ENCODE assay signal across 22 mouse cellular contexts in genomic region chr9:8453591-8453990, GRCm38 (mm10).
DNase-seq lines count a peak whose midpoint lies in the region; ATAC-seq and TF ChIP-seq lines count a peak whose summit lies in the region.
"Had no signal": no experiment of that assay in that cellular context is flagged by ENCODE, and none has a peak within 500 bp of the region (broad histone marks: within the 10 kb centered on the region; RNA-seq: fewer than 3 reads in every experiment).

No protein-coding gene starts in this region.

- H3K9me3 ChIP-seq in hindbrain, embryonic 11.5 days (ENCODE audit: control insufficient read depth, low read length): no peaks in the 10 kb centered on the region
- no peaks in the 10 kb centered on the region for H3K9me3 ChIP-seq in hindbrain, embryonic 10.5 days
- H3K9me3 ChIP-seq: embryonic facial prominence, embryonic 12.5 days; embryonic facial prominence, embryonic 15.5 days had no signal

- no peak for TF ChIP-seq CTCF in layer of hippocampus, adult 2 months (conservative IDR thresholded peaks at IDR 0.05)
- no peak for TF ChIP-seq CTCF in testis, adult 2 months (IDR thresholded peaks at IDR 0.05; ENCODE audit: control insufficient read depth, insufficient read depth, insufficient replicate concordance, low read depth, low read length)

- H3K27ac ChIP-seq in hindbrain, embryonic 11.5 days (ENCODE audit: low read depth, low read length): no peak overlapping the region
- H3K27ac ChIP-seq in hindbrain, embryonic 10.5 days: no peak overlapping the region
- peak overlapping the region; percentile 25; the same call in 1 of the 2 replicates for H3K27ac ChIP-seq in layer of hippocampus, adult 2 months
- H3K27ac ChIP-seq in testis, adult 2 months (ENCODE audit: control insufficient read depth, insufficient read depth, low read depth, low read length): no peak overlapping the region
- H3K27ac ChIP-seq: embryonic facial prominence, embryonic 12.5 days; embryonic facial prominence, embryonic 15.5 days; gastrocnemius, adult 2 months; hindbrain, embryonic 14.5 days; hindbrain, postnatal 0 days had no signal

- H3K9ac ChIP-seq in hindbrain, embryonic 11.5 days (ENCODE audit: low read depth, low read length): no peak overlapping the region
- H3K9ac ChIP-seq: embryonic facial prominence, embryonic 12.5 days; embryonic facial prominence, embryonic 15.5 days; forebrain, postnatal 0 days; hindbrain, embryonic 14.5 days had no signal

- TF ChIP-seq POLR2A in testis, adult 2 months (IDR thresholded peaks at IDR 0.05; ENCODE audit: control insufficient read depth, low read depth, low read length): no peak

- H3K4me1 ChIP-seq in hindbrain, embryonic 11.5 days (replicated peaks; ENCODE audit: control insufficient read depth, insufficient read depth, low read length): no peaks in the 10 kb centered on the region
- no peaks in the 10 kb centered on the region for H3K4me1 ChIP-seq in hindbrain, embryonic 10.5 days (replicated peaks)
- no peaks in the 10 kb centered on the region for H3K4me1 ChIP-seq in testis, adult 2 months (ENCODE audit: control insufficient read depth, insufficient read depth, low read length)
- H3K4me1 ChIP-seq: embryonic facial prominence, embryonic 12.5 days; embryonic facial prominence, embryonic 15.5 days had no signal

- peak; percentile 36; the same call in 1 of the 2 replicates for ATAC-seq in hindbrain, embryonic 11.5 days (ENCODE audit: low FRiP score)
- ATAC-seq: CD4-positive, CD25-positive, alpha-beta regulatory T cell, adult 4 months; forebrain, embryonic 14.5 days; forebrain, postnatal 0 days; hindbrain, postnatal 0 days had no signal

- no peak overlapping the region for H3K4me2 ChIP-seq in hindbrain, embryonic 11.5 days (replicated peaks; ENCODE audit: low read depth, low read length)
- H3K4me2 ChIP-seq: embryonic facial prominence, embryonic 12.5 days; embryonic facial prominence, embryonic 15.5 days; heart, embryonic 11.5 days; hindbrain, embryonic 14.5 days had no signal

- no peaks in the 10 kb centered on the region for H3K27me3 ChIP-seq in hindbrain, embryonic 11.5 days (ENCODE audit: control insufficient read depth, insufficient read depth, low read length)
- no peaks in the 10 kb centered on the region for H3K27me3 ChIP-seq in hindbrain, embryonic 10.5 days (ENCODE audit: insufficient read depth, poor library complexity, severe bottlenecking)
- H3K27me3 ChIP-seq in testis, adult 2 months (ENCODE audit: control insufficient read depth, insufficient read depth, low read length): no peaks in the 10 kb centered on the region
- H3K27me3 ChIP-seq: embryonic facial prominence, embryonic 12.5 days; embryonic facial prominence, embryonic 15.5 days had no signal

- DNase-seq in hindbrain, embryonic 11.5 days (ENCODE audit: low spot score): no peak
- no peak for DNase-seq in hindbrain, embryonic 10.5 days (ENCODE audit: low spot score)
- DNase-seq in layer of hippocampus, adult 2 months (ENCODE audit: low spot score in 2 of 2): peak; percentile 1 to 52
- DNase-seq in layer of hippocampus, adult 9-10 months (ENCODE audit: low spot score): no peak
- no peak for DNase-seq in testis, postnatal 14 days (ENCODE audit: low spot score)
- peak; percentile 11 to 21 for DNase-seq in layer of hippocampus, postnatal 36 days
- no peak for DNase-seq in ovary, adult 18-20 months (ENCODE audit: low spot score)
- DNase-seq: adrenal gland, adult 2 months; adrenal gland, postnatal 14 days; cerebellum, adult 2 months; cerebellum, adult 9-11 months; forebrain, postnatal 0 days; gastrocnemius, adult 2 months; gastrocnemius, postnatal 14 days had no signal

- H3K36me3 ChIP-seq in hindbrain, embryonic 11.5 days (ENCODE audit: control insufficient read depth, insufficient read depth, low read length): no peaks in the 10 kb centered on the region
- H3K36me3 ChIP-seq in hindbrain, embryonic 10.5 days: no peaks in the 10 kb centered on the region
- H3K36me3 ChIP-seq in testis, adult 2 months (ENCODE audit: control insufficient read depth, insufficient read depth, low read length): no peaks in the 10 kb centered on the region
- H3K36me3 ChIP-seq: embryonic facial prominence, embryonic 12.5 days; embryonic facial prominence, embryonic 15.5 days had no signal

- no peak overlapping the region for H3K4me3 ChIP-seq in hindbrain, embryonic 11.5 days (ENCODE audit: low read depth, low read length)
- H3K4me3 ChIP-seq in hindbrain, embryonic 10.5 days: no peak overlapping the region
- H3K4me3 ChIP-seq in layer of hippocampus, adult 2 months: no peak overlapping the region
- H3K4me3 ChIP-seq in testis, adult 2 months (ENCODE audit: control insufficient read depth, low read depth, low read length): peak overlapping the region; percentile 25
- H3K4me3 ChIP-seq: embryonic facial prominence, embryonic 12.5 days; embryonic facial prominence, embryonic 15.5 days; gastrocnemius, adult 2 months had no signal

Comparison
In these comparisons a context has a peak if more than half of its experiments do, and no peak if none do; other contexts are left out.
1. DNase-seq: peak in layer of hippocampus, adult 2 months (2 of 2) and layer of hippocampus, postnatal 36 days (2 of 2); none in hindbrain, embryonic 11.5 days (single experiment), hindbrain, embryonic 10.5 days (single experiment), layer of hippocampus, adult 9-10 months (single experiment), testis, postnatal 14 days (single experiment) and ovary, adult 18-20 months (single experiment).